Mouse (Mus musculus): Measurements from ENCODE around the gene Adamts4. TPM values are rescaled to one million over a fixed set of nuclear protein-coding genes. Genes with fewer than 3 reads are reported as not detected.

The Adamts4 gene
- under 1 TPM in 1 of 3 experiments, not detected in 2; 0.09 TPM for polyA plus RNA-seq (2017; shearing (Covaris generic))

GRCm38 (mm10) chr1:171249913-171250600 is at the start of gene Adamts4:
Gene Adamts4 (plus strand): TSS chr1:171250421.
- ATAC-seq, result no peak

- ATAC-seq, result no peak
Measured at GRCm38 (mm10) chr1:171200769-171201168, 49.5 kb upstream of the Adamts4 start.

GRCm38 (mm10) chr1:171203471-171204248 is 46.6 kb upstream of the Adamts4 start:
- no peak for ATAC-seq

GRCm38 (mm10) chr1:171204249-171204644 is 46.0 kb upstream of the Adamts4 start:
- no peak for ATAC-seq

- ATAC-seq, result no peak
Measured at GRCm38 (mm10) chr1:171205704-171206493, 44.3 kb upstream of the Adamts4 start.

GRCm38 (mm10) chr1:171209409-171209808 is 40.8 kb upstream of the Adamts4 start:
- ATAC-seq, result no peak

GRCm38 (mm10) chr1:171212854-171213253 is 37.4 kb upstream of the Adamts4 start:
- ATAC-seq, result no peak

- ATAC-seq, result no peak
Measured at GRCm38 (mm10) chr1:171213801-171214496, 36.3 kb upstream of the Adamts4 start, which contains the start of gene Nr1i3. Gene Nr1i3 (plus strand): TSS chr1:171213970.

GRCm38 (mm10) chr1:171216241-171216955 is 33.8 kb upstream of the Adamts4 start:
- ATAC-seq, result no peak

GRCm38 (mm10) chr1:171220871-171221270 is 29.4 kb upstream of the Adamts4 start:
- no peak for ATAC-seq

GRCm38 (mm10) chr1:171221281-171222193 is 28.7 kb upstream of the Adamts4 start:
- ATAC-seq, result no peak

- ATAC-seq, result peak; percentile 97
Measured at GRCm38 (mm10) chr1:171222238-171223155, 27.7 kb upstream of the Adamts4 start, which contains the start of gene Tomm40l. Gene Tomm40l (minus strand): TSS chr1:171222514.

- no peak for ATAC-seq
Measured at GRCm38 (mm10) chr1:171223168-171223567, 27.1 kb upstream of the Adamts4 start.

- ATAC-seq, result no peak
Measured at GRCm38 (mm10) chr1:171223796-171224195, 26.4 kb upstream of the Adamts4 start.

- ATAC-seq, result no peak
Measured at GRCm38 (mm10) chr1:171224857-171225256, 25.4 kb upstream of the Adamts4 start, which contains the start of gene Apoa2. Gene Apoa2 (plus strand): TSS chr1:171225054.

GRCm38 (mm10) chr1:171226780-171227179 is 23.4 kb upstream of the Adamts4 start:
- no peak for ATAC-seq

GRCm38 (mm10) chr1:171227879-171228278 is 22.3 kb upstream of the Adamts4 start:
- no peak for ATAC-seq

- no peak for ATAC-seq
Measured at GRCm38 (mm10) chr1:171229750-171230149, 20.5 kb upstream of the Adamts4 start.

- ATAC-seq, result no peak
Measured at GRCm38 (mm10) chr1:171230215-171230614, 20.0 kb upstream of the Adamts4 start.

Data from inflammation-experienced regulatory T-cells, adult 6 months (primary cell).